Mouse (Mus musculus) liver, embryonic 11.5 days (tissue): ENCODE results near the gene Kpna2. TPM values are rescaled to one million over a fixed set of nuclear protein-coding genes. Genes with fewer than 3 reads are reported as not detected.

Experiments used
- ATAC-seq: fragments of 200-750 bp; cut with Nextera tagmentation; replicated peaks from 2 replicates; pipeline ENCODE4 v1.8.0; 2017; ENCODE audit warnings: moderate number of reproducible peaks, mild to moderate bottlenecking, moderate TSS enrichment, moderate library complexity; ENCODE audit not compliant: low FRiP score
- DNase-seq: peaks from one replicate; pipeline ENCODE4 v3.0.0-alpha.2; 2017; ENCODE audit warnings: low spot score
- H3K27ac ChIP-seq: fragments of 300-500 bp; sonication (generic); 2 replicates; pipeline ENCODE4 v1.5.1; 2014; ENCODE audit warnings: mild to moderate bottlenecking, low read depth, low read length, control low read depth
- H3K27me3 ChIP-seq: fragments of 300-500 bp; sonication (generic); replicated peaks from 2 replicates; pipeline ENCODE4 v1.6.1; 2014; ENCODE audit warnings: low read length, mixed read lengths; ENCODE audit not compliant: control insufficient read depth, insufficient read depth
- H3K36me3 ChIP-seq: fragments of 300-500 bp; sonication (generic); 2 replicates; pipeline ENCODE4 v1.6.1; 2014; ENCODE audit warnings: mild to moderate bottlenecking, low read length, moderate library complexity, mixed read lengths; ENCODE audit not compliant: control insufficient read depth, insufficient read depth
- H3K4me1 ChIP-seq: fragments of 300-500 bp; sonication (generic); replicated peaks from 2 replicates; pipeline ENCODE4 v1.6.1; 2014; ENCODE audit warnings: low read length, mixed read lengths; ENCODE audit not compliant: control insufficient read depth, insufficient read depth
- H3K4me2 ChIP-seq: fragments of 300-500 bp; sonication (generic); 2 replicates; pipeline ENCODE4 v1.6.1; 2014; ENCODE audit warnings: mild to moderate bottlenecking, control low read depth, moderate library complexity
- H3K4me3 ChIP-seq: fragments of 300-500 bp; sonication (generic); 2 replicates; pipeline ENCODE4 v1.5.1; 2014; ENCODE audit warnings: low read depth, low read length, control low read depth
- H3K9ac ChIP-seq: fragments of 300-500 bp; sonication (generic); 2 replicates; pipeline ENCODE4 v1.6.1; 2014; ENCODE audit warnings: low read depth, low read length, control low read depth
- H3K9me3 ChIP-seq: fragments of 300-500 bp; sonication (generic); 2 replicates; pipeline ENCODE4 v1.6.1; 2016; ENCODE audit warnings: low read length, inconsistent platforms, mixed read lengths; ENCODE audit not compliant: control insufficient read depth
- WGBS: fragments of 180-500 bp; shearing (Covaris S2); extraction: QIAGEN DNeasy Blood & Tissue Kit; methylation state at CpG from one replicate; pipeline ENCODE4 v1.1.7; 2014; 5-methylcytosine and 5-hydroxymethylcytosine counted together
- polyA plus RNA-seq: library from polyadenylated mRNA; unstranded; fragments of >200 nt; fragmentation: Nextera tagmentation; extraction: Ambion mirVana; gene quantifications from 2 replicates; pipeline ENCODE4 v1.2.1, GENCODE M21; 2014

The Kpna2 gene
- polyA plus RNA-seq, 1 experiment from 2014 or later: 448 TPM

DNA sequence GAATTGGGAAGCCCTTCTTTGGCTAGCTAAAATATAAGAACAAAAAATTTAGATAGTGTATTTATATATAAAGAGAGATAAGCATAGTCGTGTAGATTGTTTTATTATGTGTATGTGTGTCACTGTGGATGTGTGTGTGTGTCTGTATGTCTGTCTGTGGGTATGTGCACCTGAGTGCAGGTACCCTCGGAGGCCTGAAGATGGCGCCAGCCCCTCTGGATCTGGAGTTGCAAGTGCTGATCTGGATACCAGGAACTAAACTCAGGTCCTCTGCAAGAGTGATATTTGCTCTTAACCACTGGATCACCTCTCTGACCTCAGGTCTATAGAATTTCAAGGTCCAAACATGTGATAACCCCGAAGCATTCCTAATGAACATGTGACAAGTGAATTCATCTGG, 33.5 kb downstream of the Kpna2 start:
- H3K4me1 ChIP-seq: peaks cover 7% of the 10 kb centered on the region

GRCm38 (mm10) chr11:106962310-106962709, 37.0 kb downstream of the Kpna2 start:
- H3K4me1 ChIP-seq: peaks cover 10% of the 10 kb centered on the region
- no peaks in the 10 kb centered on the region for H3K27me3 ChIP-seq
- H3K4me2 ChIP-seq: 0 out of 2 replicates have a peak overlapping the region, but pooled peaks have one; percentile 14
- no peak overlapping the region for H3K4me3 ChIP-seq
- no peaks in the 10 kb centered on the region for H3K9me3 ChIP-seq
- ATAC-seq: no peak
- no peaks in the 10 kb centered on the region for H3K36me3 ChIP-seq
- WGBS: 86% methylated on average over 9 of the region's 9 CpGs
- DNase-seq: no peak
- no peak overlapping the region for H3K9ac ChIP-seq
- no peak overlapping the region for H3K27ac ChIP-seq

More for the DNA sequence above, 33.5 kb downstream of the Kpna2 start:
- DNase-seq (no peak), ATAC-seq (no peak)
- Histone ChIP-seq H3K4me3 (no peak overlapping the region), H3K9me3 (no peaks in the 10 kb centered on the region), H3K27ac (no peak overlapping the region), H3K4me2 (no peak overlapping the region), H3K9ac (no peak overlapping the region), H3K36me3 (no peaks in the 10 kb centered on the region), H3K27me3 (no peaks in the 10 kb centered on the region)
- 90% methylated on average over 4 of the region's 4 CpGs for WGBS

GRCm38 (mm10) chr11:106961471-106962081, 37.8 kb downstream of the Kpna2 start:
- ATAC-seq (no peak), DNase-seq (no peak)
- H3K9ac ChIP-seq: no peak overlapping the region
- peak overlapping the region; percentile 14; the same call in 1 of the 2 replicates for H3K4me2 ChIP-seq
- H3K9me3 ChIP-seq: no peaks in the 10 kb centered on the region
- 37% methylated on average over 13 of the region's 13 CpGs for WGBS
- H3K27ac ChIP-seq: no peak overlapping the region
- no peaks in the 10 kb centered on the region for H3K27me3 ChIP-seq
- H3K36me3 ChIP-seq: no peaks in the 10 kb centered on the region
- H3K4me3 ChIP-seq: no peak overlapping the region
- peaks cover 12% of the 10 kb centered on the region for H3K4me1 ChIP-seq

DNA sequence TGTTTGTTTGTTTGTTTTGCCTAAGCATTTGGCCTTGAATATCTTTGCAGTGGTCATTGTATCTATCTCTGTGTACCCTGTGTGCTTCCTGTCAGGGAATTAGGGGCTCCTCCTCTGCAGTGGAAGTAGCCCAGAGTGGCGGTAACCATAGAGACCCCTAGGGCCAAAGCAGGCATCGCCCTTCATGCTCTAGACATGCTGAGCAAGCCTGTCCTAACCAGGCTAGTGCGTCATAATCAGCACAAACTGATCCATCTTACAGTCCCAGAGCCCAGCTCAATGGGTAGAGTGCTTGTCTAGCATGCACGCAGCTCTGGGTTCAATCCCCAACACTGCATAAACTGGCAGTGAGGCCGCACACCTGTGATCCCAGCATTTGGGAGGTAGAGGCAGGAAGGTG, 40.2 kb downstream of the Kpna2 start:
- ATAC-seq: no peak
- Histone ChIP-seq H3K27me3 (no peaks in the 10 kb centered on the region), H3K27ac (no peak overlapping the region), H3K36me3 (no peaks in the 10 kb centered on the region), H3K9ac (no peak overlapping the region), H3K4me2 (no peak overlapping the region), H3K4me1 (peaks cover 12% of the 10 kb centered on the region), H3K4me3 (no peak overlapping the region), H3K9me3 (no peaks in the 10 kb centered on the region)
- WGBS: 83% methylated on average over 5 of the region's 5 CpGs
- no peak for DNase-seq

DNA sequence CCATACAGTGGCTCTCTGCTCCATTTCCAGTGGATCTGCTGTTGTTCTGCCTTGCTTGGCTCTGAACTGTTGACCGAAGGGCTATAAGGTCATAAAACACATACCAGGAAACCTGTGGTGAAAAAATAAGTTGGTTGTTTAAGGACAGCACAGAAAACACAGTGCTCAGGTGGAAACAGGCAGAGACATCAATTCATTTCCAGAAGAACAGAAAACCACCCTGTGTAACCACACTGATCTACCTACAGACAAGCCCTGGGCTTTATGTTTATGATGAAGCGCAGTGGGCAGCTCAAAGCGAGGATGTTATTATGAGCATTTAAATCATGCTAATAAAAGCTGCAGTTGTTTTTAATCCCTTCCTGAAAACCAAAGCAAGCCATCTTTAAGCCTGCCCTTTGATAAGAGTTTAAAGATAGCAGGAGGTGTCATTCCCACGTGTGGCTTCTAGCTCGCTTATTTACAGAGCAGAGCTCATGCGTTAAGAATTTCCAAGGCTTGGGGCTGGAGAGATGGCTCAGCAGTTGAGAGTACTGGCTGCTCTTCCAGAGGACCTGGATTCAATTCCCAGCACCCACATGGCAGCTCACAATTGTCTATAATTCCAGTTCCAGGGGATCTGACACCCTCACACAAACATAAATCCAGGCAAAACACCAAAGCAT, 40.8 kb downstream of the Kpna2 start:
- H3K27ac ChIP-seq: no peak overlapping the region
- H3K4me3 ChIP-seq: no peak overlapping the region
- no peak for DNase-seq
- WGBS: 73% methylated on average over 6 of the region's 6 CpGs
- no peaks in the 10 kb centered on the region for H3K27me3 ChIP-seq
- ATAC-seq: no peak
- no peaks in the 10 kb centered on the region for H3K9me3 ChIP-seq
- H3K9ac ChIP-seq: no peak overlapping the region
- H3K4me2 ChIP-seq: no peak overlapping the region
- H3K4me1 ChIP-seq: peaks cover 12% of the 10 kb centered on the region
- H3K36me3 ChIP-seq: no peaks in the 10 kb centered on the region

DNA sequence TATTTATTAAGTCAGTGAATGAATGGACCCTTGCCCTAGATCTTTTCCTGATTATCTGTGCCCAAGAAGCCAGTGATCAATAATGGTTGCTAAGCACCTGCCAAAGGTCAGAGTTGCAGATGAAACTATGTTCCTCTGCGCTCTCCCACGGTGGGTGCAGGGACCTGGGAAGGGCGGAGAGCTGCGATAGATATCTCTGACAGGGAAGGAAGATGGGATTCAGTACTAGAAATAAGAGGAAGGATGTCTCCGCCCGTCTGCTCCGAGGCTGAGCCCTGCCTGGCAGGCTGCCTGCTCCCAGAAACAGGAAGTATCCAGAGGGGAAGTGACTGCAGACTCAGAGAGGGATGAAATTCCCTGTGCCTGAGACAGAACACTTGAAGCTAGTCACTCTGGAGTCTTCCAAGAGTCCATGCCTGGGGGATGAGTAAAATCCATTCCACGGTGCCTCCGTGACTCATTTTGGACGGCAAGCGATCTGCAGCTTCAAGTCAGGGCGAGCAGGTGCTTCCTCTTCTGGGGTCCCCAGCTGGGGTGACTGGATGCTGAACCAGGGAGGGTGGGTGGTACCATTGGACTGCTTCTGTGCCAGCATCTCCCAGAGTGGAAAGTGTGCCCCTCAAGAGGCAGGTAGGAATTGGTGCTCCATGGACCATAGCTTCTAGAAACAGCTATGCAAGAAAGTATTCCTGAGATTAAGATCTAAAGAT, 41.9 kb downstream of the Kpna2 start:
- WGBS: 34% methylated on average over 12 of the region's 12 CpGs
- Histone ChIP-seq H3K4me1 (peaks cover 12% of the 10 kb centered on the region), H3K27me3 (no peaks in the 10 kb centered on the region), H3K36me3 (no peaks in the 10 kb centered on the region), H3K4me3 (no peak overlapping the region), H3K4me2 (peak overlapping the region; percentile 10; the same call in 1 of the 2 replicates), H3K9ac (no peak overlapping the region), H3K9me3 (no peaks in the 10 kb centered on the region), H3K27ac (no peak overlapping the region)
- ATAC-seq (no peak), DNase-seq (no peak)

DNA sequence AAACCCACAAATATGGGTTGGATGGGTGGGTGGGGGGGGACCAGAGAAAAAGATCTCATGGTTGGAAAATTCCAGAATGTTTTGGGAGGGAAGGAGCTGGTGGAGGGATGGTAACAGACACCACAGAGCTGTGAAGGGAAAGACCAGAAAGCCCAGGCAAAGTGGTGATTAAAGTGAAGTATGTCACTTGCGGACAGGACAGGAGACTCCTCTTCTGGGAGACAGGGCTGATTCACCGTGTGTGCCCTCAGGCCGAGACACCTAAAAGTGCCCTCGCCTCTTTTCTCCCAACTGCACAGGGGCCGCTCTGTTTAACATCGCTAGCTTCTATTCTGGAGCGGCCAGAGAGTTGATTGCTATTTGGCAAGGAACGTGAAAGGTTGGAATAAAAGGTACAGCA, 44.8 kb downstream of the Kpna2 start:
- no peak overlapping the region for H3K4me2 ChIP-seq
- DNase-seq (no peak), ATAC-seq (no peak)
- no peaks in the 10 kb centered on the region for H3K36me3 ChIP-seq
- H3K27me3 ChIP-seq: no peaks in the 10 kb centered on the region
- H3K9ac ChIP-seq: no peak overlapping the region
- H3K9me3 ChIP-seq: no peaks in the 10 kb centered on the region
- H3K4me1 ChIP-seq: peaks cover 5% of the 10 kb centered on the region; the same call in 1 of the 2 replicates
- no peak overlapping the region for H3K4me3 ChIP-seq
- no peak overlapping the region for H3K27ac ChIP-seq
- WGBS: 77% methylated on average over 8 of the region's 8 CpGs

GRCm38 (mm10) chr11:106954116-106954515, 45.2 kb downstream of the Kpna2 start:
- Histone ChIP-seq H3K9ac (no peak overlapping the region), H3K4me3 (no peak overlapping the region), H3K4me1 (peaks cover 5% of the 10 kb centered on the region; the same call in 1 of the 2 replicates), H3K36me3 (no peaks in the 10 kb centered on the region), H3K9me3 (no peaks in the 10 kb centered on the region), H3K27ac (no peak overlapping the region), H3K27me3 (no peaks in the 10 kb centered on the region), H3K4me2 (no peak overlapping the region)
- WGBS: 79% methylated on average over 9 of the region's 9 CpGs
- no peak for ATAC-seq
- no peak for DNase-seq
